Mouse (Mus musculus) heart, postnatal 0 days (tissue): ENCODE data around the gene Trrap. TPM values are rescaled to one million over a fixed set of nuclear protein-coding genes. Genes with fewer than 3 reads are reported as not detected.

Experiments used
- ATAC-seq: fragments of 200-750 bp; cut with Nextera tagmentation; 2 replicates; pipeline ENCODE4 v1.8.0; 2017; ENCODE audit warnings: low read depth, moderate number of reproducible peaks, moderate library complexity; ENCODE audit not compliant: insufficient read depth
- DNase-seq: peaks from one replicate; pipeline ENCODE4 v3.0.0-alpha.2; 2016; ENCODE audit warnings: low spot score
- H3K27ac ChIP-seq: fragments of 300-500 bp; sonication (generic); 2 replicates; pipeline ENCODE4 v1.5.1; 2014; ENCODE audit warnings: low read depth, mild to moderate bottlenecking
- H3K27me3 ChIP-seq: fragments of 300-500 bp; sonication (generic); 2 replicates; pipeline ENCODE4 v1.6.1; 2014; ENCODE audit warnings: low read length, mixed read lengths; ENCODE audit not compliant: control insufficient read depth, insufficient read depth
- H3K36me3 ChIP-seq: fragments of 300-500 bp; sonication (generic); replicated peaks from 2 replicates; pipeline ENCODE4 v1.6.1; 2014; ENCODE audit warnings: low read length, mixed read lengths; ENCODE audit not compliant: control insufficient read depth, insufficient read depth
- H3K4me1 ChIP-seq: fragments of 300-500 bp; sonication (generic); 2 replicates; pipeline ENCODE4 v1.6.1; 2014; ENCODE audit warnings: antibody characterized with exemption; ENCODE audit not compliant: control insufficient read depth, insufficient read depth
- H3K4me2 ChIP-seq: fragments of 300-500 bp; sonication (generic); 2 replicates; pipeline ENCODE4 v1.6.1; 2014; ENCODE audit warnings: low read depth, mild to moderate bottlenecking, low read length, moderate library complexity
- H3K4me3 ChIP-seq: fragments of 300-500 bp; sonication (generic); 2 replicates; pipeline ENCODE4 v1.5.1; 2014; ENCODE audit warnings: low read depth, low read length
- H3K9ac ChIP-seq: fragments of 300-500 bp; sonication (generic); replicated peaks from 2 replicates; pipeline ENCODE4 v1.6.1; 2014; ENCODE audit warnings: low read depth, low read length, mixed read lengths
- H3K9me3 ChIP-seq: fragments of 300-500 bp; sonication (generic); replicated peaks from 2 replicates; pipeline ENCODE4 v1.6.1; 2016; ENCODE audit warnings: low read length; ENCODE audit not compliant: control insufficient read depth
- CTCF ChIP-seq: IDR thresholded peaks from 2 replicates; pipeline ENCODE4 v1.5.1; 2016; ENCODE audit warnings: antibody characterized with exemption, control low read depth, low read depth
- EP300 ChIP-seq: IDR thresholded peaks from 2 replicates; pipeline ENCODE4 v1.6.1; 2016; ENCODE audit warnings: antibody characterized with exemption, low read depth
- WGBS: fragments of 180-500 bp; shearing (Covaris S2); extraction: QIAGEN DNeasy Blood & Tissue Kit; methylation state at CpG from one replicate; pipeline ENCODE4 v1.1.7; 2014; 5-methylcytosine and 5-hydroxymethylcytosine counted together
- polyA plus RNA-seq: library from polyadenylated mRNA; unstranded; fragments of >200 nt; fragmentation: Nextera tagmentation; extraction: Ambion mirVana; gene quantifications from 2 replicates; pipeline ENCODE4 v1.2.1, GENCODE M21; 2015
- total RNA-seq: library from RNA; depleted of rRNA; stranded (reverse); fragments of >200 nt; gene quantifications from 2 replicates; pipeline ENCODE4 v1.2.3, GENCODE M21; 2014; ENCODE audit warnings: low replicate concordance

Gene Trrap
- total and polyA plus RNA-seq, 2 experiments from 2014 or later = 24.6 to 85.0 TPM

DNA sequence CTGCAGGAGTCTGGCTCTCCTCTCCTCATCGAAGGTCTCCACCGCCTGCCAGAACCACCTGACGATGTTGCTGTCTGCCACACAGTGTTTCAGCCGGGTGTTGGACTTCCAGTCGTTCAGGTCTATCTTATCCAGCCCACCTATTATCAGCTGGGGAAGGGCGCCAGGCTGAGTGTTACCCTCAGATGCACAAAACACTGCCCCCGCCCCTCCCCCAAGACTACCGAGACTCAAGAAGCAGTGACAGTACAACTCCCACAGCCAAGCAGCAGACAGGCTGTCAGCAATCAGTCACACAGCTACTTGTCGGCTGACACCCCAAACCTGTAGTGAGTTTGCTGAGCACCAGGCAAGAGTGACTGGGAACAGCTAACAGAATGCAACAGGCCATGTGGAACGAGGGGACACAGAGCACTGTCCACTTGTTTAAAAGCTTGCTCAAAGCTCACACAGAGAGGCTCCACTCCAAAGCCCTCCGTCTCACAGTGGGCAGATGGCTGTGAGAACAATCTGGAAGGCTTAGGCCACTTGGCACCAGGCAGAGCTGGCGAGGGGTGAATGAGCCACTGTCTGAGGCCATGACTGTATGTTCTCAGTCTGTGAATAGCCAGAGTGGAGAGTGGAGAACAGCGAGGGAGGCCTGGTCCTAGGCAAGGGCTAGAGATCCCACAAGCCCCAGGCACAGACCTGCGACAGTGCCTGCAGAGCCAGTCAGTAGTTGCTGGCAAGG, 114.3 kb downstream of the Trrap start:
- no peaks in the 10 kb centered on the region for H3K27me3 ChIP-seq
- WGBS = 47% methylated on average over 14 of the region's 14 CpGs
- TF ChIP-seq CTCF = no peak
- no peak for TF ChIP-seq EP300
- H3K27ac ChIP-seq = no peak overlapping the region
- no peak overlapping the region for H3K4me3 ChIP-seq
- H3K4me1 ChIP-seq = no peaks in the 10 kb centered on the region
- no peak overlapping the region for H3K4me2 ChIP-seq
- H3K9me3 ChIP-seq = no peaks in the 10 kb centered on the region
- ATAC-seq = no peak
- no peak overlapping the region for H3K9ac ChIP-seq
- DNase-seq = no peak
- peaks cover 88% of the 10 kb centered on the region for H3K36me3 ChIP-seq

DNA sequence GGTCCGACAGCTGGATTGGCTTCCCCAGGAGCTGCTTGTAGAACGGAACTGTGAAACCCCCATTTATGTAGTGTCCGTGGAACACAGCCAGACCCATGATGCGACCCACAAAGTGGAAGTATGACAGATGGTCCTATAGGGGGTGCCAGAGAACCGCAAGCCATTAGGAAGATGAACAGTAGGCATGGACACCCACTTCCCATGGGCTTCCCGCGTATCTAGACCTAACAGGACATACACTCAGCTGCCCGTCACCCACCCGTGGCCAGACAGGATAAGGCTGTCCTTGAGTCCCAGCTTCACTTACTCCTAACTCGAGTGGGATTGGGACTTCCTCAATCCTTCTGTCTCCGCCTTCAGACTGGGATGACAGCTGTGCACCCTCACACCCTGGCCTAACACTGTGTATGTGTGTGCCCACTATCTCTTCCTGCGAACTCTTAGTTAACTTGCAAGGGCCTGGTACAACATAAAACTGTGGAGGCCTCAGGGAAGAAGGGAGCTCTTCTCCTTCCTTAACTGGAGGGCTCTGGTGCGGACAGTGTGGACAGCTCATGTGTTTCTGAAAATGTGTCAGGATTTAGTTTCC, 117.2 kb downstream of the Trrap start:
- WGBS = 69% methylated on average over 13 of the region's 13 CpGs
- ATAC-seq (no peak), DNase-seq (no peak)
- TF ChIP-seq EP300 (no peak), CTCF (peak; percentile 50)
- Histone ChIP-seq H3K4me1 (no peaks in the 10 kb centered on the region), H3K9me3 (no peaks in the 10 kb centered on the region), H3K27ac (no peak overlapping the region), H3K36me3 (peaks cover 93% of the 10 kb centered on the region), H3K9ac (no peak overlapping the region), H3K4me3 (no peak overlapping the region), H3K4me2 (no peak overlapping the region), H3K27me3 (no peaks in the 10 kb centered on the region)

DNA sequence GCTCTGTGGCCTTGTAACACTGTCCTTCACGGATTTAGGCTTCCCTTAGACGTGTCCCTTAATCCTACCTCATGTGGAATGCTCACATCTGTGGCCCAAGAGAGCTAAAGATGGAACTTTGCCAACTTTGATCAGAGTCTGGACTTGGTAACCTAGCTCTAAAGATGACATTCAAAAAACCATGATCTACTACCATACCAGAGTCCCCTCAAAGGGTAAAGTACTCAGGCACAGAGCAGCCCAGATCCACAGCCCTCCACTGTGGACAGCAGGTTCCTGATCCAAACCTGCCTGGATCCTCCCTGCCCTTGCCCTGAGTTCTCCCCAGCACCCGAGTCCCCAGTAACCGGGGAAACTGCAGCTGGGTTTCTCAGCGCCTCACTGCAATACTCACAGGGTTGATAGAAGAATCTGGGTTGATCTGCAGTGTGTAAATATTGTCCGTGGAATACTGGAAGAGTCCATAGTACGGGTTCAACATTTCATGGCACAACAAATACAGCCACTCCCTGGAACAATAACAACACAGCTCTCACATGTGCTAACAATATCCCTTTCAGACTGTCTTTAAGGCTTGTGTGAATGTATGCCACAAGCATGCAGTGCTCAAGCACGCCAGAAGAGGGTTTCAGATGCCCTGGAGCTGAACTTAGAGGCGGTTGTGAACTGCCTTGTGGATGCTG, 118.6 kb downstream of the Trrap start:
- TF ChIP-seq EP300 (no peak), CTCF (no peak)
- Histone ChIP-seq H3K4me3 (no peak overlapping the region), H3K4me2 (no peak overlapping the region), H3K9ac (no peak overlapping the region), H3K36me3 (peaks cover 90% of the 10 kb centered on the region), H3K9me3 (no peaks in the 10 kb centered on the region), H3K27ac (no peak overlapping the region), H3K4me1 (no peaks in the 10 kb centered on the region), H3K27me3 (no peaks in the 10 kb centered on the region)
- ATAC-seq (no peak), DNase-seq (no peak)
- WGBS = 78% methylated on average over 9 of the region's 9 CpGs

DNA sequence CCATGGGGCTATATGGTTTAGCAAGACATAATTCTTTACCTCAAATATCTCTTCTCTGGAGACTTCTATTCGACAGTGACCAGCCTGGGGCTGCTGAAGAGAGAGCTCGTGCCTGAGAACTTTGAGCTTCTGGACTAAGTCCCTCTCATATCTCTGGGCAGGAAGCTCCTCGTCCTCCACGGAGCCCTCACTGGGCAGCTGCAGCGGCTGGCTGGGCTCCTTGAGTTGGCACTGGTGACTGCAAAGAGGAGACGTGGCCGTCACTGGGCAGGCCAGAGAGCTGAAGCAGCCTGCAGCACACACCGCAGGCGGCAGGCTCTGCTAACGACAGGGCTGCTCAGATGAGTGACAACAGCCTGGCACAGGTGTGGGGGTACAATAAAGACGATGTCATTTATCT, 123.7 kb downstream of the Trrap start:
- Histone ChIP-seq H3K27ac (no peak overlapping the region), H3K4me2 (no peak overlapping the region), H3K36me3 (peaks cover 87% of the 10 kb centered on the region), H3K9me3 (no peaks in the 10 kb centered on the region), H3K9ac (no peak overlapping the region), H3K4me1 (no peaks in the 10 kb centered on the region), H3K4me3 (no peak overlapping the region), H3K27me3 (no peaks in the 10 kb centered on the region)
- 75% methylated on average over 11 of the region's 11 CpGs for WGBS
- TF ChIP-seq CTCF (no peak), EP300 (no peak)
- DNase-seq = no peak
- ATAC-seq = no peak

DNA sequence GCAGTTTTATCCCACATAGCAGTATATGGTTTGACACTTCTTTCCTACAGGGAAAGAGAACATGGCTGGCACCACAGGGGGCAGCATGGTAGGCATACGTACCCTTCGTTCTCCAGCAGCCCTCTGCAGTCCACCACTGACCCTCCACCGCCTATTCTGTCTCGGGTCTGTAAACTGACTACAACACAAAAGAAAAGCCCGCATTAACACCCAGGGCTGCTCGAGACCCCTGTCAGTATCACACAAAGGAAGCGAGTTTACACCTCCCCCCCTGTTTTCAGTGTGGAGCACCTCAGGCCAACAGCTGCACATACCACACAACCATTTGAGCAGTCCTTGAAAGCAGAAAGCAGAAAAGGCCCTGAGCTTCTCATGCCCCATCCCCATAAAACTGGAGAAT, 130.3 kb downstream of the Trrap start:
- DNase-seq (no peak), ATAC-seq (no peak)
- Histone ChIP-seq H3K27me3 (no peaks in the 10 kb centered on the region), H3K36me3 (peaks cover 57% of the 10 kb centered on the region), H3K27ac (0 out of 2 replicates have a peak overlapping the region, but pooled peaks have one; percentile 52), H3K9ac (no peak overlapping the region), H3K4me1 (peaks cover 7% of the 10 kb centered on the region; the same call in 1 of the 2 replicates), H3K4me2 (no peak overlapping the region), H3K4me3 (no peak overlapping the region), H3K9me3 (no peaks in the 10 kb centered on the region)
- 70% methylated on average over 7 of the region's 7 CpGs for WGBS
- TF ChIP-seq CTCF = no peak
- TF ChIP-seq EP300 = no peak
